Mouse (Mus musculus) hindbrain, embryonic 14.5 days (tissue): ENCODE results near the gene Jag2. TPM values are rescaled to one million over a fixed set of nuclear protein-coding genes. Genes with fewer than 3 reads are reported as not detected.
A peak's percentile ranks its signal among the peaks of the same experiment; 100 is the strongest.

Source experiments
- ATAC-seq: fragments of 200-750 bp; cut with Nextera tagmentation; 2 replicates; pipeline ENCODE4 v1.8.0; 2017; ENCODE audit warnings: moderate number of reproducible peaks, mild to moderate bottlenecking, moderate TSS enrichment, moderate library complexity; ENCODE audit not compliant: low FRiP score
- DNase-seq: peaks from one replicate; pipeline ENCODE4 v3.0.0-alpha.2; 2015; ENCODE audit warnings: low spot score
- H3K27ac ChIP-seq: fragments of 300-500 bp; sonication (generic); 2 replicates; pipeline ENCODE4 v1.5.1; 2014; ENCODE audit warnings: mild to moderate bottlenecking, moderate library complexity
- H3K27me3 ChIP-seq: fragments of 300-500 bp; sonication (generic); 2 replicates; pipeline ENCODE4 v1.6.1; 2014; ENCODE audit warnings: mild to moderate bottlenecking, low read length, mixed read lengths; ENCODE audit not compliant: control insufficient read depth, insufficient read depth
- H3K36me3 ChIP-seq: fragments of 300-500 bp; sonication (generic); replicated peaks from 2 replicates; pipeline ENCODE4 v1.6.1; 2014; ENCODE audit not compliant: control insufficient read depth, insufficient read depth
- H3K4me1 ChIP-seq: fragments of 300-500 bp; sonication (generic); replicated peaks from 2 replicates; pipeline ENCODE4 v1.6.1; 2014; ENCODE audit warnings: antibody characterized with exemption, low read length, mixed read lengths; ENCODE audit not compliant: control insufficient read depth, insufficient read depth
- H3K4me2 ChIP-seq: fragments of 300-500 bp; sonication (generic); replicated peaks from 2 replicates; pipeline ENCODE4 v1.6.1; 2014; ENCODE audit warnings: mild to moderate bottlenecking, moderate library complexity
- H3K4me3 ChIP-seq: fragments of 300-500 bp; sonication (generic); replicated peaks from 2 replicates; pipeline ENCODE4 v1.5.1; 2014; ENCODE audit warnings: mild to moderate bottlenecking, low read length
- H3K9ac ChIP-seq: fragments of 300-500 bp; sonication (generic); 2 replicates; pipeline ENCODE4 v1.6.1; 2014
- H3K9me3 ChIP-seq: fragments of 300-500 bp; sonication (generic); 2 replicates; pipeline ENCODE4 v1.6.1; 2016; ENCODE audit warnings: low read length; ENCODE audit not compliant: control insufficient read depth
- WGBS: fragments of 180-500 bp; shearing (Covaris S2); extraction: QIAGEN DNeasy Blood & Tissue Kit; methylation state at CpG from one replicate; pipeline ENCODE4 v1.1.7; 2014; 5-methylcytosine and 5-hydroxymethylcytosine counted together
- polyA plus RNA-seq: library from polyadenylated mRNA; unstranded; fragments of >200 nt; fragmentation: Nextera tagmentation; extraction: Ambion mirVana; gene quantifications from 2 replicates; pipeline ENCODE4 v1.2.1, GENCODE M21; 2014

Jag2 gene
- polyA plus RNA-seq, 1 experiment from 2014 or later: 16.1 TPM

- Histone ChIP-seq H3K36me3 (no peaks in the 10 kb centered on the region), H3K9me3 (no peaks in the 10 kb centered on the region), H3K27me3 (peaks cover 55% of the 10 kb centered on the region), H3K27ac (no peak overlapping the region), H3K4me1 (peaks cover 11% of the 10 kb centered on the region; the same call in 1 of the 2 replicates), H3K4me3 (no peak overlapping the region), H3K4me2 (peak overlapping the region; percentile 48), H3K9ac (no peak overlapping the region)
- DNase-seq: no peak
- 5% methylated on average over 28 of the region's 28 CpGs for WGBS
- no peak for ATAC-seq
These were observed 53.1 kb downstream of the Jag2 start for GRCm38 (mm10) chr12:112876332-112877072.

- peaks cover 58% of the 10 kb centered on the region for H3K27me3 ChIP-seq
- H3K9me3 ChIP-seq: no peaks in the 10 kb centered on the region
- no peak overlapping the region for H3K9ac ChIP-seq
- WGBS: 22% methylated on average over 16 of the region's 16 CpGs
- no peak overlapping the region for H3K27ac ChIP-seq
- H3K4me2 ChIP-seq: no peak overlapping the region
- peak; percentile 61; the same call in 1 of the 2 replicates for ATAC-seq
- H3K4me3 ChIP-seq: no peak overlapping the region
- DNase-seq: peak; percentile 83
- H3K36me3 ChIP-seq: no peaks in the 10 kb centered on the region
- peaks cover 11% of the 10 kb centered on the region; the same call in 1 of the 2 replicates for H3K4me1 ChIP-seq
These were observed 54.2 kb downstream of the Jag2 start for GRCm38 (mm10) chr12:112875225-112876013.

- H3K9ac ChIP-seq: peak overlapping the region; percentile 45; the same call in 1 of the 2 replicates
- H3K4me1 ChIP-seq: peaks cover 21% of the 10 kb centered on the region; the same call in 1 of the 2 replicates
- peak overlapping the region; percentile 21 for H3K4me3 ChIP-seq
- H3K27me3 ChIP-seq: peaks cover 58% of the 10 kb centered on the region
- ATAC-seq (no peak), DNase-seq (no peak)
- H3K36me3 ChIP-seq: no peaks in the 10 kb centered on the region
- H3K27ac ChIP-seq: no peak overlapping the region
- 19% methylated on average over 22 of the region's 22 CpGs for WGBS
- peak overlapping the region; percentile 47 for H3K4me2 ChIP-seq
- no peaks in the 10 kb centered on the region for H3K9me3 ChIP-seq
These were observed 55.4 kb downstream of the Jag2 start for GRCm38 (mm10) chr12:112874199-112874598.

DNA sequence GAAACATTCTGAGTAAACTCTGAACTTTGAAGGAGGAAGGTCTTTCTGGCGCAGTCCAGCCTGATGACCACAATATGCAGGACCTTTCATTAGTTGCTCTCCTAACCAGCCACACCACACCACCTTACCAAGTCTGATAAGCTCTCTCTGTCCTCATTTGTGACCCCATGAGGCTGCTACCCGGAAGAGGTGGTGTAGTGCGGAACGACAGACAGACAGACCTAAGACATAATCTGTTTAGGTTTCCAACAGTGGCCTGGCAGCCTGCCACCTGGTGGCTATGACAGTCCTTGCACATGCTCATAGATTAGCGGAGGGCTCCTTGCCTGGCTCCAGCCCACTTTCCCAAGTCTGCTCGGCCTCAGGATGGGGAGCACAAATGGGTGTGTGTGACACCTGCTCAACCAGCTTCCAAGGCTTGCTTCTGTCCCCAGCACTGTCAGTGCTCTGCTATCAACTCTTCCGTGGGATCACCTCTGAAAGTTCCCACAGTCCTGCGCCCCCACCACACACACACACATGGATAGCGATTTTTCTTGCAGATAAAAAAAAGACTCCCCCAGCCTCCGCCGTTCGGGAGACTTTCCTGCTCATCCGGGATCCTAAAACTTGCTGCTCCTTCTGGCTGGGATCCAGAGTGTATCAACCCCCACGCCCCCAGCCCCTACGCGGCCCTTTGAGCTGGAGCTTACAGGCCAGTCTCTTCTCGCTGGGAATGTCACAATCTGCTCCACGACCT lies 56.0 kb downstream of the Jag2 start:
- peaks cover 21% of the 10 kb centered on the region; the same call in 1 of the 2 replicates for H3K4me1 ChIP-seq
- H3K36me3 ChIP-seq: no peaks in the 10 kb centered on the region
- peak; percentile 79 for DNase-seq
- no peaks in the 10 kb centered on the region for H3K9me3 ChIP-seq
- peak overlapping the region; percentile 21 for H3K4me3 ChIP-seq
- peak overlapping the region; percentile 47 for H3K4me2 ChIP-seq
- ATAC-seq: peak; percentile 37; the same call in 1 of the 2 replicates
- H3K27me3 ChIP-seq: peaks cover 54% of the 10 kb centered on the region
- no peak overlapping the region for H3K27ac ChIP-seq
- H3K9ac ChIP-seq: peak overlapping the region; percentile 45; the same call in 1 of the 2 replicates
- 22% methylated on average over 18 of the region's 18 CpGs for WGBS

DNA sequence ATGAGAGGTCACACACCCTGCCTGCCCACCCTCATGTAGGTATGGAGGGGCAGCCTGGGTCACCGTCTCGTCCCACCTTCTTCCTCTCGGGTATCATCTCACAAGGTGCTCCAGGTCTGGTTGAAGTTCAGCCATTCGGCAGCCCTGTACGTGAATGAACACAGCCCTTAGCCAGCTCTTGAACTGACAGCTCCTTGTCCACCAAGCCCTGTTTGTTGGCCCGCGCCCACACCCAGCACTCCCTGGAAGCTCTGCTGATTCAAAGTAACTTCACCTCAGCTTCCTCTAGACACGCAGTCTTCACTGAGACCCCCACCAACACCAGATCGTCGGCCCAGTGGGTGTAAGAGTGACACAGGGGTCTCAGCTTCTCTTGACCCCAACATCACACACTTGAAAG lies 56.6 kb downstream of the Jag2 start:
- no peak overlapping the region for H3K9ac ChIP-seq
- WGBS: 85% methylated on average over 10 of the region's 10 CpGs
- ATAC-seq (no peak), DNase-seq (no peak)
- H3K27me3 ChIP-seq: peaks cover 47% of the 10 kb centered on the region
- H3K27ac ChIP-seq: no peak overlapping the region
- H3K9me3 ChIP-seq: no peaks in the 10 kb centered on the region
- no peak overlapping the region for H3K4me2 ChIP-seq
- no peak overlapping the region for H3K4me3 ChIP-seq
- no peaks in the 10 kb centered on the region for H3K36me3 ChIP-seq
- H3K4me1 ChIP-seq: peaks cover 21% of the 10 kb centered on the region; the same call in 1 of the 2 replicates

DNA sequence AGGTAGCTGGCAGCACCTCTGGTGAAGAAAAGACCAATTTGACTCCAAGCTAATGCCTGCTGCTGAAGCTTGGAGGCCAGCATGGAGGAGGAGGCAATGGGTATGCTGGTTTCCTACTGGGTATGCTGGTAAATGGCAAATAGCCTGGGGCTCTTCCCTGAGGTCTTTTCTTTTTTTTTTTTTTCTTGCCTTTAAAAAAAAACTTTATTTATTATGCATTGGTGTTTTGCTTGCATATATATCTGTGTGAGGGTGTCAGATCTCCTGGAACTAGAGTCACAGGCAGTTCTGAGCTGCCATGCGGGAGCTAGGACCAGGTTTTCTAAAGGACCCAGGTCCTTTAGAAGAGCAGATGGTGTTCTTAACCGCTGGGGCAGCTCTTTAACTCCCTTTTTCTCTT lies 58.3 kb downstream of the Jag2 start:
- Histone ChIP-seq H3K9me3 (no peaks in the 10 kb centered on the region), H3K4me1 (peaks cover 15% of the 10 kb centered on the region; the same call in 1 of the 2 replicates), H3K9ac (no peak overlapping the region), H3K27ac (no peak overlapping the region), H3K27me3 (peaks cover 30% of the 10 kb centered on the region), H3K36me3 (no peaks in the 10 kb centered on the region), H3K4me2 (no peak overlapping the region), H3K4me3 (no peak overlapping the region)
- DNase-seq: no peak
- ATAC-seq: no peak
- 79% methylated on average over 2 of the region's 2 CpGs for WGBS

- ATAC-seq: no peak
- 59% methylated on average over 13 of the region's 13 CpGs for WGBS
- DNase-seq: no peak
- Histone ChIP-seq H3K9me3 (no peaks in the 10 kb centered on the region), H3K4me1 (peaks cover 15% of the 10 kb centered on the region; the same call in 1 of the 2 replicates), H3K4me2 (no peak overlapping the region), H3K27me3 (peaks cover 25% of the 10 kb centered on the region), H3K4me3 (no peak overlapping the region), H3K9ac (no peak overlapping the region), H3K36me3 (no peaks in the 10 kb centered on the region), H3K27ac (no peak overlapping the region)
These were observed 58.8 kb downstream of the Jag2 start for GRCm38 (mm10) chr12:112870775-112871174.

- no peak overlapping the region for H3K4me3 ChIP-seq
- H3K4me1 ChIP-seq: peaks cover 15% of the 10 kb centered on the region; the same call in 1 of the 2 replicates
- no peak overlapping the region for H3K27ac ChIP-seq
- no peaks in the 10 kb centered on the region for H3K36me3 ChIP-seq
- DNase-seq: no peak
- peak overlapping the region; percentile 33 for H3K4me2 ChIP-seq
- WGBS: 12% methylated on average over 16 of the region's 16 CpGs
- no peak for ATAC-seq
- H3K9me3 ChIP-seq: no peaks in the 10 kb centered on the region
- 0 out of 2 replicates have a peak overlapping the region, but pooled peaks have one; percentile 20 for H3K9ac ChIP-seq
- peaks cover 15% of the 10 kb centered on the region for H3K27me3 ChIP-seq
These were observed 59.8 kb downstream of the Jag2 start for GRCm38 (mm10) chr12:112869783-112870204.
